Mouse (Mus musculus) neutrophil, adult 59 days (primary cell): Measurements from ENCODE around the gene Acot3. TPM values are rescaled to one million over a fixed set of nuclear protein-coding genes. Genes with fewer than 3 reads are reported as not detected.

Experiments used
- total RNA-seq, 2 experiments: library from RNA; stranded (reverse); gene quantifications; 1 replicate in 1 of 2; 2 replicates in 1 of 2; pipeline ENCODE4 v1.2.4; 2023

The Acot3 gene
- not detected for total RNA-seq

GRCm38 (mm10) chr12:84051937-84052474, at the start of gene Acot3:
Gene Acot3, plus strand, starts transcription at chr12:84052144.

GRCm38 (mm10) chr12:84009171-84009965, 42.6 kb upstream of the Acot3 start, which contains the start of gene Acot1:
Gene Acot1, plus strand, starts transcription at chr12:84009490.

GRCm38 (mm10) chr12:84038241-84038640, 13.7 kb upstream of the Acot3 start, which contains the start of gene Acot4:
Gene Acot4, plus strand, starts transcription at chr12:84038379.

GRCm38 (mm10) chr12:84038691-84039111, 13.2 kb upstream of the Acot3 start, which contains the start of gene Gm49366:
Gene Gm49366, plus strand, starts transcription at chr12:84038935.

GRCm38 (mm10) chr12:84068986-84069385, 17.0 kb downstream of the Acot3 start, which contains the start of gene Acot5:
Gene Acot5, plus strand, starts transcription at chr12:84069325.

GRCm38 (mm10) chr12:84100604-84101492, 48.9 kb downstream of the Acot3 start, which contains the start of gene Acot6:
Gene Acot6, plus strand, starts transcription at chr12:84100654.

Other genes with a start within 250 kb of the Acot3 start
- 100 to 1,000 TPM; 102 to 122 TPM for gene Numb, start 130.2 kb upstream of the Acot3 start, total RNA-seq
- 10 to 100 TPM; 46.4 to 49.3 TPM for gene Riox1, start 101.5 kb upstream of the Acot3 start, total RNA-seq
- gene Heatr4, start 67.3 kb upstream of the Acot3 start, total RNA-seq, result not detected
- gene Acot2, start 64.3 kb upstream of the Acot3 start, total RNA-seq, result 1 to 10 TPM; 4.6 to 8.4 TPM
- gene Acot1, start 42.7 kb upstream of the Acot3 start, total RNA-seq, result 10 to 100 TPM; 11.6 to 20.8 TPM
- 1 to 10 TPM in 1 of 2 experiments, under 1 TPM in 1; 0.07 to 1.5 TPM for gene Acot4, start 13.8 kb upstream of the Acot3 start, total RNA-seq
- gene Gm49366, start 13.2 kb upstream of the Acot3 start, total RNA-seq, result not detected
- not detected for gene Acot5, start 17.2 kb downstream of the Acot3 start, total RNA-seq
- under 1 TPM; 0.22 to 0.29 TPM for gene Acot6, start 48.5 kb downstream of the Acot3 start, total RNA-seq
- gene Dnal1, start 62.2 kb downstream of the Acot3 start, total RNA-seq, result under 1 TPM; 0.07 to 0.37 TPM
- gene Pnma1, start 96.3 kb downstream of the Acot3 start, total RNA-seq, result 1 to 10 TPM; 2.5 to 2.6 TPM
- gene Elmsan1, start 166.7 kb downstream of the Acot3 start, total RNA-seq, result 10 to 100 TPM; 79.2 to 80.5 TPM
- gene Ptgr2, start 233.1 kb downstream of the Acot3 start, total RNA-seq, result 10 to 100 TPM; 12.9 to 17.2 TPM